Mouse (Mus musculus): Measurements from ENCODE around the gene Por.
A peak's percentile ranks its signal among the peaks of the same experiment; 100 is the strongest.

Por gene

GRCm38 (mm10) chr5:135669741-135670275 is at the start of gene Por:
Gene Por, plus strand, starts transcription at chr5:135670033.
- no peak for DNase-seq (ENCODE audit: low spot score)

- DNase-seq (ENCODE audit: low spot score), result no peak
Observed at GRCm38 (mm10) chr5:135620526-135620925, 49.3 kb upstream of the Por start.

- no peak for DNase-seq (ENCODE audit: low spot score)
Observed at GRCm38 (mm10) chr5:135621725-135622124, 48.1 kb upstream of the Por start.

GRCm38 (mm10) chr5:135623006-135623563 is 46.7 kb upstream of the Por start:
- DNase-seq (ENCODE audit: low spot score), result no peak

- no peak for DNase-seq (ENCODE audit: low spot score)
Observed at GRCm38 (mm10) chr5:135628916-135629315, 40.9 kb upstream of the Por start.

GRCm38 (mm10) chr5:135629401-135629800 is 40.4 kb upstream of the Por start:
- DNase-seq (ENCODE audit: low spot score), result no peak

- DNase-seq (ENCODE audit: low spot score), result no peak
Observed at GRCm38 (mm10) chr5:135630598-135630997, 39.2 kb upstream of the Por start.

- DNase-seq (ENCODE audit: low spot score), result peak; percentile 94
Observed at GRCm38 (mm10) chr5:135632117-135632796, 37.6 kb upstream of the Por start, which contains the start of gene Rhbdd2. Gene Rhbdd2, plus strand, starts transcription at chr5:135632618.

GRCm38 (mm10) chr5:135632797-135633144 is 37.1 kb upstream of the Por start:
- no peak for DNase-seq (ENCODE audit: low spot score)

GRCm38 (mm10) chr5:135639760-135640458 is 29.9 kb upstream of the Por start:
- DNase-seq (ENCODE audit: low spot score), result no peak

GRCm38 (mm10) chr5:135640459-135640789 is 29.4 kb upstream of the Por start:
- no peak for DNase-seq (ENCODE audit: low spot score)

- DNase-seq (ENCODE audit: low spot score), result no peak
Observed at GRCm38 (mm10) chr5:135641028-135641427, 28.8 kb upstream of the Por start.

GRCm38 (mm10) chr5:135642686-135643551 is 26.9 kb upstream of the Por start:
- DNase-seq (ENCODE audit: low spot score), result no peak

- DNase-seq (ENCODE audit: low spot score), result no peak
Observed at GRCm38 (mm10) chr5:135643552-135643842, 26.3 kb upstream of the Por start.

GRCm38 (mm10) chr5:135643869-135644268 is 26.0 kb upstream of the Por start:
- no peak for DNase-seq (ENCODE audit: low spot score)

GRCm38 (mm10) chr5:135645330-135645729 is 24.5 kb upstream of the Por start:
- DNase-seq (ENCODE audit: low spot score), result no peak

- no peak for DNase-seq (ENCODE audit: low spot score)
Observed at GRCm38 (mm10) chr5:135646038-135646437, 23.8 kb upstream of the Por start.

- DNase-seq (ENCODE audit: low spot score), result no peak
Observed at GRCm38 (mm10) chr5:135648461-135649308, 21.1 kb upstream of the Por start.

GRCm38 (mm10) chr5:135649309-135649633 is 20.6 kb upstream of the Por start:
- no peak for DNase-seq (ENCODE audit: low spot score)

GRCm38 (mm10) chr5:135651536-135651935 is 18.3 kb upstream of the Por start:
- DNase-seq (ENCODE audit: low spot score), result no peak

GRCm38 (mm10) chr5:135653209-135653608 is 16.6 kb upstream of the Por start:
- no peak for DNase-seq (ENCODE audit: low spot score)

- no peak for DNase-seq (ENCODE audit: low spot score)
Observed at GRCm38 (mm10) chr5:135656046-135656445, 13.8 kb upstream of the Por start.
